Mouse (Mus musculus): ENCODE results near the gene Cabin1. TPM values are rescaled to one million over a fixed set of nuclear protein-coding genes. Genes with fewer than 3 reads are reported as not detected.

Cabin1 gene
- polyA plus RNA-seq, 2 experiments = 11.2 to 13.7 TPM

GRCm38 (mm10) chr10:75642436-75642835, 121.7 kb downstream of the Cabin1 start:
- Histone ChIP-seq H3K27ac (no peak overlapping the region), H3K4me2 (ENCODE audit: low read depth) (no peak overlapping the region), H3K9ac (replicated peaks) (no peak overlapping the region), H3K36me3 (replicated peaks; ENCODE audit: control insufficient read depth, insufficient read depth, low read depth) (no peaks in the 10 kb centered on the region), H3K9me3 (ENCODE audit: control insufficient read depth, low read length) (no peaks in the 10 kb centered on the region), H3K4me3 (ENCODE audit: insufficient read depth in 1 of 2, low read depth in 2 of 2, low read length in 2 of 2) (no peak overlapping the region), H3K4me1 (replicated peaks; ENCODE audit: control insufficient read depth in 2 of 2, insufficient read depth in 2 of 2, low read length in 1 of 2) (peaks cover 0 to 13% of the 10 kb centered on the region in 2 experiments; a peak in 3 of 4 replicates), H3K27me3 (ENCODE audit: control insufficient read depth, insufficient read depth, low read length) (no peaks in the 10 kb centered on the region)
- TF ChIP-seq CTCF (IDR thresholded peaks at IDR 0.05; ENCODE audit: low read depth) (no peak), EP300 (IDR thresholded peaks at IDR 0.05; ENCODE audit: low read depth) (no peak)
- ATAC-seq (ENCODE audit: insufficient read depth) (no peak), DNase-seq (ENCODE audit: low read depth in 3 of 3, low spot score in 3 of 3) (no peak)
- 75% methylated on average over 9 of the region's 9 CpGs for WGBS (ENCODE audit: insufficient replicate concordance)

GRCm38 (mm10) chr10:75641721-75642222, 122.4 kb downstream of the Cabin1 start:
- H3K4me3 ChIP-seq (ENCODE audit: insufficient read depth in 1 of 2, low read depth in 2 of 2, low read length in 2 of 2) = no peak overlapping the region
- no peaks in the 10 kb centered on the region for H3K27me3 ChIP-seq (ENCODE audit: control insufficient read depth, insufficient read depth, low read length)
- no peak overlapping the region for H3K4me2 ChIP-seq (ENCODE audit: low read depth)
- peaks cover 0 to 13% of the 10 kb centered on the region in 2 experiments; a peak in 3 of 4 replicates for H3K4me1 ChIP-seq (replicated peaks; ENCODE audit: control insufficient read depth in 2 of 2, insufficient read depth in 2 of 2, low read length in 1 of 2)
- WGBS (ENCODE audit: insufficient replicate concordance) = 56% methylated on average over 7 of the region's 7 CpGs
- no peak overlapping the region for H3K9ac ChIP-seq (replicated peaks)
- no peak overlapping the region for H3K27ac ChIP-seq
- no peaks in the 10 kb centered on the region for H3K36me3 ChIP-seq (replicated peaks; ENCODE audit: control insufficient read depth, insufficient read depth, low read depth)
- no peak for TF ChIP-seq EP300 (IDR thresholded peaks at IDR 0.05; ENCODE audit: low read depth)
- TF ChIP-seq CTCF (IDR thresholded peaks at IDR 0.05; ENCODE audit: low read depth) = no peak
- no peaks in the 10 kb centered on the region for H3K9me3 ChIP-seq (ENCODE audit: control insufficient read depth, low read length)
- no peak for ATAC-seq (ENCODE audit: insufficient read depth)
- peak in 1 of 3 experiments; percentile 9 for DNase-seq (ENCODE audit: low read depth in 3 of 3, low spot score in 3 of 3)

DNA sequence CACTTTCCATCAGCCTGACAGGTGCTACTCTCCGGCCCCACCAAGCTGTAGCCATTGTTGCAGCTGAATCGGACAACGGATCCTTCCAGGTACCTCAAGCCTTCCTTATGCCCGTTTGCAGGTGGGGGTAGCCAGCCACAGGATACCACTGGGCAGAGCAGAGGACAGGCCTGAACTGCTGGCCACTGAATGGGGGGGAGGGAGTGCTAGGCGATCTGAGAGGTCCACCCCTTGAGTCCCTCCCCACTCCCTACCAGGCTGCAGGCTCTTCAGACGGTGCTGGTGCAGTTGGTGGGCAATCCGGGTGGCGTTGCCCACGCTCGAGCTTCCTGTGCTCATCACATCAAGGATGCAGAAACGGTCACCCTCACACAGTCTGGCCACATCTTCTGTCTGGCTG, 126.4 kb downstream of the Cabin1 start:
- Histone ChIP-seq H3K4me3 (ENCODE audit: insufficient read depth in 1 of 2, low read depth in 2 of 2, low read length in 2 of 2) (no peak overlapping the region), H3K27me3 (ENCODE audit: control insufficient read depth, insufficient read depth, low read length) (no peaks in the 10 kb centered on the region), H3K27ac (no peak overlapping the region), H3K9ac (replicated peaks) (no peak overlapping the region), H3K4me2 (ENCODE audit: low read depth) (no peak overlapping the region), H3K9me3 (ENCODE audit: control insufficient read depth, low read length) (no peaks in the 10 kb centered on the region), H3K36me3 (replicated peaks; ENCODE audit: control insufficient read depth, insufficient read depth, low read depth) (no peaks in the 10 kb centered on the region), H3K4me1 (replicated peaks; ENCODE audit: control insufficient read depth in 2 of 2, insufficient read depth in 2 of 2, low read length in 1 of 2) (no peaks in the 10 kb centered on the region; a peak in 1 of 4 replicates)
- ATAC-seq (ENCODE audit: insufficient read depth) (no peak), DNase-seq (ENCODE audit: low read depth in 3 of 3, low spot score in 3 of 3) (no peak)
- 70% methylated on average over 11 of the region's 11 CpGs for WGBS (ENCODE audit: insufficient replicate concordance)
- TF ChIP-seq EP300 (IDR thresholded peaks at IDR 0.05; ENCODE audit: low read depth) = no peak
- TF ChIP-seq CTCF (IDR thresholded peaks at IDR 0.05; ENCODE audit: low read depth) = no peak

DNA sequence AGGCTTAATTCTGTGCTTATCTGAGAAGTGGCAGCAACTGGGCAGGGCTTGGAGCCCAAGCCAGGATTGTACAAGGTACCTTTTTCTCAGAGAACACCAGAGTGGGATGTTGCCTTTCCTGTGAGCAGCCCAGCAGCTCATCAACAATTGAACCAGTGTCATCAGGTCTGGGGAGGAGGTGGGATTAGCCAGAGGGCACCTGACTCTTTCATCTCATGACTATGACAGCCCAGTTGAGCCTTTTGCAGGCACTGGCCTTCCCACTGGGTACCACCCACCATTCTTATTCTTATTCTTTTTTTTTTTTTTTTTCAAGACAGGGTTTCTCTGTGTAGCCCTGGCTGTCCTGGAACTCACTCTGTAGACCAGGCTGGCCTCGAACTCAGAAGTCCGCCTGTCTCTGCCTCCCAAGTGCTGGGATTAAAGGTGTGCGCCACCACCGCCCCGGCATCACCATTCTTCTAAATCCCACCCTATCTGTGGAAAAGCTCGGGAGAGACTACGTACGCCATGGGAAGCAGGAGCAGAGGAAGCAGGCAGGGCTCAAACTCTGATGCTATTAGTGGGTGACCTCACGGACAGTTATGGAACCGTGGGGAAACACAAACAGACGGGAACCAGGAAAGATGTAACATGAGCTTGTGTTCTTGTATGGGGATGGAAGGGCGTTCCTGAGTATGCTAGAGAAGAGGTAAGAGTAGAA, 127.9 kb downstream of the Cabin1 start:
- no peak overlapping the region for H3K9ac ChIP-seq (replicated peaks)
- no peaks in the 10 kb centered on the region for H3K27me3 ChIP-seq (ENCODE audit: control insufficient read depth, insufficient read depth, low read length)
- H3K4me3 ChIP-seq (ENCODE audit: insufficient read depth in 1 of 2, low read depth in 2 of 2, low read length in 2 of 2) = no peak overlapping the region
- no peak for ATAC-seq (ENCODE audit: insufficient read depth)
- 79% methylated on average over 12 of the region's 12 CpGs for WGBS (ENCODE audit: insufficient replicate concordance)
- H3K36me3 ChIP-seq (replicated peaks; ENCODE audit: control insufficient read depth, insufficient read depth, low read depth) = no peaks in the 10 kb centered on the region
- no peaks in the 10 kb centered on the region for H3K4me1 ChIP-seq (replicated peaks; ENCODE audit: control insufficient read depth in 2 of 2, insufficient read depth in 2 of 2, low read length in 1 of 2)
- H3K9me3 ChIP-seq (ENCODE audit: control insufficient read depth, low read length) = no peaks in the 10 kb centered on the region
- H3K27ac ChIP-seq = no peak overlapping the region
- H3K4me2 ChIP-seq (ENCODE audit: low read depth) = no peak overlapping the region
- TF ChIP-seq EP300 (IDR thresholded peaks at IDR 0.05; ENCODE audit: low read depth) (no peak), CTCF (IDR thresholded peaks at IDR 0.05; ENCODE audit: low read depth) (no peak)
- no peak for DNase-seq (ENCODE audit: low read depth in 3 of 3, low spot score in 3 of 3)

GRCm38 (mm10) chr10:75635693-75636055, 128.5 kb downstream of the Cabin1 start:
- Histone ChIP-seq H3K4me3 (ENCODE audit: insufficient read depth in 1 of 2, low read depth in 2 of 2, low read length in 2 of 2) (no peak overlapping the region), H3K27ac (no peak overlapping the region), H3K4me1 (replicated peaks; ENCODE audit: control insufficient read depth in 2 of 2, insufficient read depth in 2 of 2, low read length in 1 of 2) (no peaks in the 10 kb centered on the region), H3K9me3 (ENCODE audit: control insufficient read depth, low read length) (no peaks in the 10 kb centered on the region), H3K9ac (replicated peaks) (no peak overlapping the region), H3K4me2 (ENCODE audit: low read depth) (no peak overlapping the region), H3K27me3 (ENCODE audit: control insufficient read depth, insufficient read depth, low read length) (no peaks in the 10 kb centered on the region), H3K36me3 (replicated peaks; ENCODE audit: control insufficient read depth, insufficient read depth, low read depth) (no peaks in the 10 kb centered on the region)
- TF ChIP-seq EP300 (IDR thresholded peaks at IDR 0.05; ENCODE audit: low read depth) (no peak), CTCF (IDR thresholded peaks at IDR 0.05; ENCODE audit: low read depth) (peak; percentile 99)
- ATAC-seq (ENCODE audit: insufficient read depth) (peak; percentile 58; the same call in 1 of the 2 replicates), DNase-seq (ENCODE audit: low read depth in 3 of 3, low spot score in 3 of 3) (peak; percentile 54 to 74 (median 61))
- WGBS (ENCODE audit: insufficient replicate concordance) = 3% methylated on average over 9 of the region's 9 CpGs
